Mouse (Mus musculus): Measurements from ENCODE around the gene Zp1. TPM values are rescaled to one million over a fixed set of nuclear protein-coding genes. Genes with fewer than 3 reads are reported as not detected.

The Zp1 gene
- polyA plus RNA-seq, 1 experiment, result not detected

DNA sequence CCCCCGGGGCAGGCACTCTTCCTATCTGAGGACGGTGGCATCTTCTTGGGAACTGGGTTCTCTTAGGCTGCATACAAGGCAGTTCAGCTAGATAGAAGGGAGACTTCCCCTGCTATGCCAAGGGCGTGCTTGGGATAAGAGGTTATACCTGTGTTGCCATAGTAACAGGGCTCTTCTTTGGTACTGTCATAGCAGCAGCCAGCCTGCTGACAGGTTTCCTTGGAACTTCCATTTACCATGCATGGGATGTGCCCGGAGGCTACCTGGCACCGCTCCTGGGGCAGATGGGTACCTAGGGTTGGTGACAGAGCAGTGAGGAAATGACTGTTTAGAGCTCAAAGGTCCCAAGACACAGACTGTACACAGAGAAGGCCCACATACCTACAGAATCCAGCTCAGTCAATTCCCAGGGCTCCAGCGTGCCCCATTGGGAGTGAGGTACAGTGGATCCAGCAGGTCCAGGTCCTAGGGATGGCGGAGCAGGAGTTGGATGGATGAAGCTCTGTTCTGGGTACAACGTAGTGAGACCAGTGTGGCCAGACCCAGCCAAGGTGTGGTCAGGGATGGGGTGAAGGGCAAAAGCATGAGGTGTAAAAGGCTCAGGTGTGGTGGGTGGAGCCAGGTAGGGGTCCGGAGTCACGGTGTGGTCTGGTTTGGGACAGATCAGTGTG lies 2.0 kb downstream of the Zp1 start:
- no peak overlapping the region for H3K4me3 ChIP-seq (ENCODE audit: low read depth, low read length)
- H3K36me3 ChIP-seq (ENCODE audit: control insufficient read depth, insufficient read depth, low read length, poor library complexity, severe bottlenecking), result no peaks in the 10 kb centered on the region
- H3K27me3 ChIP-seq (ENCODE audit: control insufficient read depth, insufficient read depth, low read length, poor library complexity, severe bottlenecking), result no peaks in the 10 kb centered on the region
- no peaks in the 10 kb centered on the region for H3K4me1 ChIP-seq (ENCODE audit: control insufficient read depth, insufficient read depth, low read length)
- no peak overlapping the region for H3K27ac ChIP-seq (ENCODE audit: insufficient read depth, low read length)
- no peak for TF ChIP-seq POLR2A (IDR thresholded peaks at IDR 0.05; ENCODE audit: insufficient read depth, low read length)
- TF ChIP-seq CTCF (IDR thresholded peaks at IDR 0.05; ENCODE audit: low read depth, low read length), result no peak
- H3K9ac ChIP-seq (ENCODE audit: low read depth, poor library complexity, severe bottlenecking), result no peak overlapping the region
- no peaks in the 10 kb centered on the region for H3K9me3 ChIP-seq (replicated peaks; ENCODE audit: control insufficient read depth, insufficient read depth, low read length, poor library complexity, severe bottlenecking)

DNA sequence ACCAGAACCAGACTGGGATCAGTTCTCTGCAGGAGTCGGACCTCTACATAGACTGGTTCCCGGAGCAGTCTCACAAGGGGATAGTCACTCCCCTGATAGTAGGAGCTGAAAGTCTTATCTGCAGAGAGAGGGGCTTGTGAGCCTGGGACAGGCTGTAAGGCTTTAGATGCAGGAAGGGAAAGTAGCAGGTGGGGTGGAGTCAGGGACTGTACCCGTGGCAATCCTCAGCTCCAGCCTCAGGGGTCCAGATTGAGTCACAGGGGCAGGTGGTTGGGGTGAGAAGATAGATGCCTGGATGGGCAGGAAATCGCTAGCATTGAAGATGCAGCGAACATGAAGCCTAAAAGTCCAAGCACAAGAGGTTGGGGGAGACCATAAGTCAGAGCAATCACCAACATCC lies 3.9 kb downstream of the Zp1 start:
- H3K4me3 ChIP-seq (ENCODE audit: low read depth, low read length), result no peak overlapping the region
- TF ChIP-seq POLR2A (IDR thresholded peaks at IDR 0.05; ENCODE audit: insufficient read depth, low read length) (no peak), CTCF (IDR thresholded peaks at IDR 0.05; ENCODE audit: low read depth, low read length) (no peak), EP300 (IDR thresholded peaks at IDR 0.05; ENCODE audit: insufficient read depth, low read depth, low read length) (no peak)
- H3K4me1 ChIP-seq (ENCODE audit: control insufficient read depth, insufficient read depth, low read length), result no peaks in the 10 kb centered on the region
- H3K27me3 ChIP-seq (ENCODE audit: control insufficient read depth, insufficient read depth, low read length, poor library complexity, severe bottlenecking), result no peaks in the 10 kb centered on the region
- no peak overlapping the region for H3K9ac ChIP-seq (ENCODE audit: low read depth, poor library complexity, severe bottlenecking)
- no peak overlapping the region for H3K27ac ChIP-seq (ENCODE audit: insufficient read depth, low read length)
- no peaks in the 10 kb centered on the region for H3K9me3 ChIP-seq (replicated peaks; ENCODE audit: control insufficient read depth, insufficient read depth, low read length, poor library complexity, severe bottlenecking)
- H3K36me3 ChIP-seq (ENCODE audit: control insufficient read depth, insufficient read depth, low read length, poor library complexity, severe bottlenecking), result no peaks in the 10 kb centered on the region

DNA sequence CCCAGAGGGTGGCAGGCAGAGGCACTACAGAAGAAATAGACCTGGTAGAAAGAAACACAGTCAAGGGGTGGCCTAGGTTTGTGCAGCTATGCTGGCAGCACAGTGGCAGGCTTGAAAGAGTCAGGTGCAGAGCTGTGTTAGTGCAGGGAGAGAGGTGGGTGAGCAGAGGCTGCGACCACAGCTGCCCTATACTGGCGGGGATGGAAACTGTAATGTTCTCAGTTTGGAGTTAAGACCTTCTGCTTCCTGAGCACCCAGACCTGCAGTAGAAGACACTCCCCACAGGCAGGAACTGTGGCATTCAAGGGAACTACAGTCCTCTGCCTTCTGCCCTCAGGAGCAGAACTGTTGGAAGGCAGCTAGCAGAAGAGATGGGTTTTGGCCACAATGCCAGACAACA lies 5.6 kb downstream of the Zp1 start:
- Histone ChIP-seq H3K27ac (ENCODE audit: insufficient read depth, low read length) (no peak overlapping the region), H3K4me3 (ENCODE audit: low read depth, low read length) (no peak overlapping the region), H3K27me3 (ENCODE audit: control insufficient read depth, insufficient read depth, low read length, poor library complexity, severe bottlenecking) (no peaks in the 10 kb centered on the region), H3K9me3 (replicated peaks; ENCODE audit: control insufficient read depth, insufficient read depth, low read length, poor library complexity, severe bottlenecking) (no peaks in the 10 kb centered on the region), H3K4me1 (ENCODE audit: control insufficient read depth, insufficient read depth, low read length) (no peaks in the 10 kb centered on the region), H3K36me3 (ENCODE audit: control insufficient read depth, insufficient read depth, low read length, poor library complexity, severe bottlenecking) (no peaks in the 10 kb centered on the region), H3K9ac (ENCODE audit: low read depth, poor library complexity, severe bottlenecking) (no peak overlapping the region)
- no peak for TF ChIP-seq CTCF (IDR thresholded peaks at IDR 0.05; ENCODE audit: low read depth, low read length)
- no peak for TF ChIP-seq EP300 (IDR thresholded peaks at IDR 0.05; ENCODE audit: insufficient read depth, low read depth, low read length)
- no peak for TF ChIP-seq POLR2A (IDR thresholded peaks at IDR 0.05; ENCODE audit: insufficient read depth, low read length)

DNA sequence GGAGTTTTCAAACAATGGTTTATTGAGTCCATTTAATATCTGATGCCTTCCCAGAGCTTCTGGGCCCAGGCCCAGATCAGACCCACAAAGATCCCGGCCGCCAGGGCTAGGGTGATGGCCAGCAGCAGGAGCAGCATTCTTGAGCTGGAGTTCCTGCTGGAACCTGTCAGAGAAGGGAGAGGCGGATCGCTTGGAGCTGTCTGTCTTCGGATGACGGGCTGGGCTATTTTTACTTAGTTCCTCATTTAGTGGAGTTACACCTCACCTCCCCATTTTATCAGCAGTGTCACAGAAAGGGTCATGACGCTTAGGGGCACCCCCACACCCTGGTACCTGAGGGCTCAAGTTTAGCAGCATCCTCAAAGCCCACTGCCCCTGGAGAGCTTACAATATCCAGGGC lies 6.1 kb downstream of the Zp1 start:
- no peaks in the 10 kb centered on the region for H3K4me1 ChIP-seq (ENCODE audit: control insufficient read depth, insufficient read depth, low read length)
- H3K27ac ChIP-seq (ENCODE audit: insufficient read depth, low read length), result no peak overlapping the region
- no peaks in the 10 kb centered on the region for H3K27me3 ChIP-seq (ENCODE audit: control insufficient read depth, insufficient read depth, low read length, poor library complexity, severe bottlenecking)
- no peak overlapping the region for H3K9ac ChIP-seq (ENCODE audit: low read depth, poor library complexity, severe bottlenecking)
- H3K9me3 ChIP-seq (replicated peaks; ENCODE audit: control insufficient read depth, insufficient read depth, low read length, poor library complexity, severe bottlenecking), result no peaks in the 10 kb centered on the region
- no peak overlapping the region for H3K4me3 ChIP-seq (ENCODE audit: low read depth, low read length)
- 0 out of 2 replicates have a peak, but pooled peaks cover under 1% of the 10 kb centered on the region for H3K36me3 ChIP-seq (ENCODE audit: control insufficient read depth, insufficient read depth, low read length, poor library complexity, severe bottlenecking)
- TF ChIP-seq EP300 (IDR thresholded peaks at IDR 0.05; ENCODE audit: insufficient read depth, low read depth, low read length) (no peak), POLR2A (IDR thresholded peaks at IDR 0.05; ENCODE audit: insufficient read depth, low read length) (no peak), CTCF (IDR thresholded peaks at IDR 0.05; ENCODE audit: low read depth, low read length) (no peak)

DNA sequence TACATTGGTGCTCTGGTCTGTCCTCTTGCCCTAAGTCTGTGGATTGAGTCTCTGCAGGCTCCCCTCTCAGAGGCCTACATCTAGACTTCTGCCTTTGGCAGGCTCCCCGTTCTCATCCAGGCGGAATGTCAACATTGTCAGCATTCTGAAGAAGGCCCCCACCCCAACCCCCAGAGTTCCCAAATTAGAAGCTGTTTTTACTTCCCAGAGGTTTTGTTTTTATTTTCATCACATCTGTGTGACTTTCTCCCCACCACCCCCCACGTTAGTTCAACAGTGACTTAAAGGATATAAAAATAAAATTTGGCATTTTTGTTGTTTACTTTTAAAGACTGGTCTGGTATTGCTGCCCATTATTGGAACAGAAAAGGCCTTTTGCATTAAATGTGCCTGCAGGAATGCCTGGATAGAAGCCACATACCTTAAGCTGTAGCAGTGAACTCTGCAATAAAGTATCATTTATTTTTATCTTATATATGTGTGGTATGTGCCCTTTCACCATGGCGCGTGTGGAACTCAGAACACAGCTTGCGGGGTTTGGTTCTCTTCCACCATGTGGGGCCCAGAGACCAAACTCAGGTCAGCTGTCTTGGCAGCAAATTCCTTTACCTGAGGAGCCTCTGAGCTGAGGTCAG lies 11.2 kb downstream of the Zp1 start:
- TF ChIP-seq CTCF (IDR thresholded peaks at IDR 0.05; ENCODE audit: low read depth, low read length) (no peak), EP300 (IDR thresholded peaks at IDR 0.05; ENCODE audit: insufficient read depth, low read depth, low read length) (no peak), POLR2A (IDR thresholded peaks at IDR 0.05; ENCODE audit: insufficient read depth, low read length) (no peak)

DNA sequence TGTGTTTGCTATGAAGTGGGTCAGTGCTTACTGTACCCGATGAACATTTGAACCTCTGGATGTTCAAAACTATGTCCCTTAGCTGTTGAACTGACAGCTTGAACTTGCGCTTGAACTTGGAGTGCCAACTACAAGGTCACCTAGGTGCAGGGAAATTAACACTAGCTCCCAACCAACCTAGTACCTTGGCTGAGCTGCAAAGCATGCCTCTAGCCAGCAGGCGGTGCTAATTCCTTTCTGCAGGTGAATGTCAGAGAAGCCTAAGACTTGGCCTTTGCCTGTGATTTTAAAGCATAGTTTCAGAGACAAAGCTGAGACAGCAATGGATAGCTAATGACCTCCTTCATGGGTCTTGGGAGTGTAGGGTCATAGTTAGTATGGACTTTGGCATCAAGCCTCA lies 12.5 kb downstream of the Zp1 start:
- H3K27me3 ChIP-seq (ENCODE audit: control insufficient read depth, insufficient read depth, low read length, poor library complexity, severe bottlenecking), result no peaks in the 10 kb centered on the region
- TF ChIP-seq EP300 (IDR thresholded peaks at IDR 0.05; ENCODE audit: insufficient read depth, low read depth, low read length) (no peak), CTCF (IDR thresholded peaks at IDR 0.05; ENCODE audit: low read depth, low read length) (peak; percentile 87)
- H3K4me1 ChIP-seq (ENCODE audit: control insufficient read depth, insufficient read depth, low read length), result no peaks in the 10 kb centered on the region
- H3K9me3 ChIP-seq (replicated peaks; ENCODE audit: control insufficient read depth, insufficient read depth, low read length, poor library complexity, severe bottlenecking), result no peaks in the 10 kb centered on the region
- H3K36me3 ChIP-seq (ENCODE audit: control insufficient read depth, insufficient read depth, low read length, poor library complexity, severe bottlenecking), result peaks cover 30% of the 10 kb centered on the region
- no peak overlapping the region for H3K4me3 ChIP-seq (ENCODE audit: low read depth, low read length)
- no peak overlapping the region for H3K27ac ChIP-seq (ENCODE audit: insufficient read depth, low read length)
- no peak overlapping the region for H3K9ac ChIP-seq (ENCODE audit: low read depth, poor library complexity, severe bottlenecking)

More for the DNA sequence above, 11.2 kb downstream of the Zp1 start:
- Histone ChIP-seq H3K27me3 (ENCODE audit: control insufficient read depth, insufficient read depth, low read length, poor library complexity, severe bottlenecking) (no peaks in the 10 kb centered on the region), H3K4me1 (ENCODE audit: control insufficient read depth, insufficient read depth, low read length) (no peaks in the 10 kb centered on the region), H3K4me3 (ENCODE audit: low read depth, low read length) (no peak overlapping the region), H3K27ac (ENCODE audit: insufficient read depth, low read length) (no peak overlapping the region), H3K9me3 (replicated peaks; ENCODE audit: control insufficient read depth, insufficient read depth, low read length, poor library complexity, severe bottlenecking) (no peaks in the 10 kb centered on the region), H3K9ac (ENCODE audit: low read depth, poor library complexity, severe bottlenecking) (no peak overlapping the region), H3K36me3 (ENCODE audit: control insufficient read depth, insufficient read depth, low read length, poor library complexity, severe bottlenecking) (peaks cover 19% of the 10 kb centered on the region)
